9 mouse cellular contexts compared by ENCODE assay signal in the genomic region with DNA sequence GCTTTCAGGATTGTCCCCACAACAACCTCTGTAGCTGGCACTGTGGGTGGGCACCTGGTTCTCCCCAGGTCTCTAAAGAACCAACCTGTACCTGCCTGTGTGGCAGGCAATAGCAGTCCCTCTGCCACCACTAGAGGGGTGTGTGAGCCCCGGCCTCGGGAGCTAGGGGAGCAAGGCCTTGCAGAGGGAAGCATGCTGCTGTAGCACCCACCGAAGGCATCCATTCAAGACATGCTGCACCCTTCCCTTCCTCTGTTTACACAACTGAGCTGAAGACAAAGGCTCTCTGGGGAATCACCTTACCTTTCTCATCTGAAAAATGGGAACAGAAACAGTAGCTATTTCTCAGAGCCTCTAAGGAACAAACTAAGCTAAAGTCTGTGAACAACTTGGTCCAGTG. TPM values are rescaled to one million over a fixed set of nuclear protein-coding genes. Genes with fewer than 3 reads are reported as not detected.
A peak's percentile ranks its signal among the peaks of the same experiment; 100 is the strongest.
DNase-seq lines count a peak whose midpoint lies in the region; ATAC-seq and TF ChIP-seq lines count a peak whose summit lies in the region.
"Had no signal": no experiment of that assay in that cellular context is flagged by ENCODE, and none has a peak within 500 bp of the region (broad histone marks: within the 10 kb centered on the region; RNA-seq: fewer than 3 reads in every experiment).

No protein-coding gene starts in this region.

- H3K27me3 ChIP-seq in midbrain, embryonic 12.5 days, result peaks cover 98% of the 10 kb centered on the region
- peaks cover 88% of the 10 kb centered on the region for H3K27me3 ChIP-seq in midbrain, embryonic 11.5 days (ENCODE audit: control insufficient read depth, insufficient read depth, low read length)
- no peaks in the 10 kb centered on the region for H3K27me3 ChIP-seq in forebrain, embryonic 14.5 days (replicated peaks; ENCODE audit: control insufficient read depth, insufficient read depth, low read length)

- H3K9ac ChIP-seq in midbrain, embryonic 12.5 days (replicated peaks), result no peak overlapping the region
- no peak overlapping the region for H3K9ac ChIP-seq in midbrain, embryonic 11.5 days (ENCODE audit: low read length)
- no peak overlapping the region for H3K9ac ChIP-seq in forebrain, embryonic 14.5 days (ENCODE audit: low read length)

- WGBS in midbrain, embryonic 12.5 days, result 6% methylated on average over 3 of the region's 3 CpGs
- WGBS in midbrain, embryonic 11.5 days, result 4% methylated on average over 3 of the region's 3 CpGs
- 6% methylated on average over 3 of the region's 3 CpGs for WGBS in forebrain, embryonic 14.5 days

- ATAC-seq in midbrain, embryonic 12.5 days (ENCODE audit: low FRiP score, low read depth), result no peak
- ATAC-seq in midbrain, embryonic 11.5 days (ENCODE audit: low FRiP score), result no peak
- ATAC-seq in forebrain, embryonic 14.5 days, result no peak

- no peak overlapping the region for H3K4me3 ChIP-seq in midbrain, embryonic 12.5 days
- no peak overlapping the region for H3K4me3 ChIP-seq in midbrain, embryonic 11.5 days (ENCODE audit: low read depth, low read length)
- no peak overlapping the region for H3K4me3 ChIP-seq in forebrain, embryonic 14.5 days (ENCODE audit: low read depth, low read length)

- no peak for TF ChIP-seq POLR2A in brain, embryonic 14.5 days (IDR thresholded peaks at IDR 0.05; ENCODE audit: borderline replicate concordance, extremely low read depth, insufficient read depth, insufficient read length, poor library complexity, severe bottlenecking)

- H3K36me3 ChIP-seq in midbrain, embryonic 12.5 days, result no peaks in the 10 kb centered on the region
- H3K36me3 ChIP-seq in midbrain, embryonic 11.5 days (ENCODE audit: control insufficient read depth, insufficient read depth, low read length), result 0 out of 2 replicates have a peak, but pooled peaks cover 2% of the 10 kb centered on the region
- peaks cover 5% of the 10 kb centered on the region for H3K36me3 ChIP-seq in forebrain, embryonic 14.5 days (ENCODE audit: control insufficient read depth, insufficient read depth, low read length)

- no peaks in the 10 kb centered on the region for H3K9me3 ChIP-seq in midbrain, embryonic 12.5 days
- no peaks in the 10 kb centered on the region for H3K9me3 ChIP-seq in midbrain, embryonic 11.5 days (ENCODE audit: control insufficient read depth, low read length)
- H3K9me3 ChIP-seq in forebrain, embryonic 14.5 days (replicated peaks; ENCODE audit: control insufficient read depth, low read length), result no peaks in the 10 kb centered on the region

- H3K4me2 ChIP-seq in midbrain, embryonic 12.5 days (replicated peaks), result no peak overlapping the region
- H3K4me2 ChIP-seq in midbrain, embryonic 11.5 days, result no peak overlapping the region
- H3K4me2 ChIP-seq in forebrain, embryonic 14.5 days (ENCODE audit: low read length), result no peak overlapping the region

- no peak for DNase-seq in midbrain, embryonic 11.5 days (ENCODE audit: low spot score, missing footprints)
- peak; percentile 76 for DNase-seq in brain, embryonic 14.5 days (ENCODE audit: low read depth)
- DNase-seq in forebrain, embryonic 14.5 days (ENCODE audit: low spot score), result peak; percentile 63
- DNase-seq in thymus, postnatal 0 days (ENCODE audit: low spot score), result peak; percentile 29
- DNase-seq in adrenal gland, adult (ENCODE audit: inconsistent age in 2 of 2, low spot score in 1 of 2), result no peak
- DNase-seq in c-Kit-positive CD71-positive TER-119-positive erythroid progenitor cells, embryonic 14.5 days (ENCODE audit: low spot score), result no peak
- DNase-seq: embryo, embryonic 11 days had no signal

- H3K4me1 ChIP-seq in midbrain, embryonic 12.5 days, result peaks cover 96% of the 10 kb centered on the region
- H3K4me1 ChIP-seq in midbrain, embryonic 11.5 days (ENCODE audit: control insufficient read depth, insufficient read depth, low read length), result peaks cover 49% of the 10 kb centered on the region
- H3K4me1 ChIP-seq in forebrain, embryonic 14.5 days (ENCODE audit: control insufficient read depth, insufficient read depth, low read length), result peaks cover 81% of the 10 kb centered on the region

- peak overlapping the region; percentile 80 for H3K27ac ChIP-seq in midbrain, embryonic 12.5 days (replicated peaks)
- no peak overlapping the region for H3K27ac ChIP-seq in midbrain, embryonic 11.5 days (ENCODE audit: low read depth, low read length)
- H3K27ac ChIP-seq in forebrain, embryonic 14.5 days (ENCODE audit: low read depth, low read length), result peak overlapping the region; percentile 89; the same call in 1 of the 2 replicates
- H3K27ac ChIP-seq: macrophage had no signal

- TF ChIP-seq CTCF in brain, embryonic 14.5 days (IDR thresholded peaks at IDR 0.05; ENCODE audit: borderline replicate concordance, extremely low read depth, insufficient read depth, insufficient read length), result peak; percentile 69

RNA-seq across cellular contexts. Expression of a gene that starts 19.3 kb away (rescaled TPM):
- 0.26 TPM in 1 of 2 replicates, not detected in the other for polyA plus RNA-seq in midbrain, embryonic 12.5 days (2016; fragmentation: Nextera tagmentation; extraction: Ambion mirVana)
- 0.15 TPM in 1 of 2 replicates, not detected in the other for polyA plus RNA-seq in midbrain, embryonic 11.5 days (2014; fragmentation: Nextera tagmentation; extraction: Ambion mirVana)
- 0.45 and 0.73 TPM in 2 replicates for polyA plus RNA-seq in brain, embryonic 14.5 days (2012; rRNA removed)
- 0.25 TPM in 1 of 2 replicates, not detected in the other for polyA plus RNA-seq in forebrain, embryonic 14.5 days (2014; fragmentation: Nextera tagmentation; extraction: Ambion mirVana)
- 0.58 and 0.66 TPM in 2 replicates for polyA plus RNA-seq in thymus, postnatal 0 days (2015; fragmentation: Nextera tagmentation; extraction: Ambion mirVana)
- polyA plus RNA-seq: macrophage had no signal

RNA-seq across cellular contexts. Expression of a gene that starts 51.8 kb away (rescaled TPM):
- polyA plus RNA-seq in midbrain, embryonic 12.5 days (2016; fragmentation: Nextera tagmentation; extraction: Ambion mirVana), result not detected in 2 replicates
- 0.11 TPM in 1 of 2 replicates, not detected in the other for polyA plus RNA-seq in midbrain, embryonic 11.5 days (2014; fragmentation: Nextera tagmentation; extraction: Ambion mirVana)
- 0.11 TPM in 1 of 2 replicates, not detected in the other for polyA plus RNA-seq in brain, embryonic 14.5 days (2012; rRNA removed)
- polyA plus RNA-seq in forebrain, embryonic 14.5 days (2014; fragmentation: Nextera tagmentation; extraction: Ambion mirVana), result 0.18 and 0.22 TPM in 2 replicates
- 0.33 TPM in 1 of 2 replicates, not detected in the other for polyA plus RNA-seq in thymus, postnatal 0 days (2015; fragmentation: Nextera tagmentation; extraction: Ambion mirVana)
- polyA plus RNA-seq: macrophage had no signal

Comparison
In these comparisons a context has a peak if more than half of its experiments do, and no peak if none do; other contexts are left out.
1. DNase-seq: peak in brain, embryonic 14.5 days (single experiment), forebrain, embryonic 14.5 days (single experiment) and thymus, postnatal 0 days (single experiment); none in midbrain, embryonic 11.5 days (single experiment), adrenal gland, adult (0 of 2) and c-Kit-positive CD71-positive TER-119-positive erythroid progenitor cells, embryonic 14.5 days (single experiment).